Mouse (Mus musculus) forebrain, embryonic 16.5 days (tissue): ENCODE measurements around the gene Ugt1a10. TPM values are rescaled to one million over a fixed set of nuclear protein-coding genes. Genes with fewer than 3 reads are reported as not detected.

ENCODE experiments used
- ATAC-seq: fragments of 200-750 bp; cut with Nextera tagmentation; 2 replicates; pipeline ENCODE4 v1.8.0; 2017; ENCODE audit warnings: mild to moderate bottlenecking, moderate library complexity
- H3K27ac ChIP-seq: fragments of 300-500 bp; sonication (generic); 2 replicates; pipeline ENCODE4 v1.5.1; 2014; ENCODE audit warnings: low read length, control low read depth
- H3K27me3 ChIP-seq: fragments of 300-500 bp; sonication (generic); replicated peaks from 2 replicates; pipeline ENCODE4 v1.6.1; 2014; ENCODE audit warnings: low read length; ENCODE audit not compliant: control insufficient read depth, insufficient read depth
- H3K36me3 ChIP-seq: fragments of 300-500 bp; sonication (generic); 2 replicates; pipeline ENCODE4 v1.6.1; 2014; ENCODE audit not compliant: control insufficient read depth, insufficient read depth
- H3K4me1 ChIP-seq: fragments of 300-500 bp; sonication (generic); replicated peaks from 2 replicates; pipeline ENCODE4 v1.6.1; 2014; ENCODE audit warnings: low read length; ENCODE audit not compliant: control insufficient read depth, insufficient read depth
- H3K4me2 ChIP-seq: fragments of 300-500 bp; sonication (generic); 2 replicates; pipeline ENCODE4 v1.6.1; 2014; ENCODE audit warnings: mild to moderate bottlenecking, low read length, control low read depth
- H3K4me3 ChIP-seq: fragments of 300-500 bp; sonication (generic); replicated peaks from 2 replicates; pipeline ENCODE4 v1.5.1; 2014; ENCODE audit warnings: mild to moderate bottlenecking, low read length, control low read depth
- H3K9ac ChIP-seq: fragments of 300-500 bp; sonication (generic); replicated peaks from 2 replicates; pipeline ENCODE4 v1.6.1; 2014; ENCODE audit warnings: low read depth, low read length, control low read depth
- H3K9me3 ChIP-seq: fragments of 300-500 bp; sonication (generic); 2 replicates; pipeline ENCODE4 v1.6.1; 2016; ENCODE audit warnings: low read length; ENCODE audit not compliant: control insufficient read depth
- WGBS: fragments of 180-500 bp; shearing (Covaris S2); extraction: QIAGEN DNeasy Blood & Tissue Kit; methylation state at CpG from one replicate; pipeline ENCODE4 v1.1.7; 2014; 5-methylcytosine and 5-hydroxymethylcytosine counted together
- polyA plus RNA-seq: library from polyadenylated mRNA; unstranded; fragments of >200 nt; fragmentation: Nextera tagmentation; extraction: Ambion mirVana; gene quantifications from 2 replicates; pipeline ENCODE4 v1.2.1, GENCODE M21; 2015

The Ugt1a10 gene
- polyA plus RNA-seq, result not detected in 2 replicates

DNA sequence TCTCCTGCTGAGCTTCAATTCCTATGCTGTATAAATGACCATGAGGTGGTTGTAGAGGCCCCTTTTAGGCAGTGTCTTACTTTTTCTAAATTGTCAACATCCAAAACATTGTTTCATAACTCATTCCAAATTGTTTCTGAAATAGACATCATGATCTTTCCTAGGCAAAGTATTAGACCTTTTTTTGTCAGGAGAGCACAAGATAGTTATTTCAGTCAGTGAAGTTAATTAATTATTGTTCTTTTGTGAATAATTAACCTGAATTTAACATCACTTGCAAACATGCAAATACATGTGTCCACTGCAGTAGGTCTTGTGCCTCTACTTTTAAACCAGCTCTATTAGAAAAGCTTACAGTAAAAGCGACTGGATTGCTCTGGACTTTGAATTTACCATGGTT, at the start of gene Ugt1a10:
Gene Ugt1a10, plus strand, starts transcription at position 301 of the 400 bp plus-strand sequence.
- H3K27me3 ChIP-seq, result no peaks in the 10 kb centered on the region
- no peak within 1 kb of the TSS for H3K4me2 ChIP-seq
- ATAC-seq, result no peak
- WGBS, result 78% methylated on average over 1 of the region's 1 CpGs
- H3K9ac ChIP-seq, result no peak within 1 kb of the TSS
- no peaks in the 10 kb centered on the region for H3K9me3 ChIP-seq
- no peaks in the 10 kb centered on the region for H3K36me3 ChIP-seq
- no peaks in the 10 kb centered on the region for H3K4me1 ChIP-seq
- H3K4me3 ChIP-seq, result no peak within 1 kb of the TSS
- H3K27ac ChIP-seq, result no peak within 1 kb of the TSS

- Histone ChIP-seq H3K4me1 (peaks cover 15% of the 10 kb centered on the region), H3K9me3 (no peaks in the 10 kb centered on the region), H3K27me3 (no peaks in the 10 kb centered on the region), H3K36me3 (no peaks in the 10 kb centered on the region), H3K4me2 (peak overlapping the region; percentile 54), H3K9ac (peak overlapping the region; percentile 87), H3K4me3 (peak overlapping the region; percentile 69), H3K27ac (peak overlapping the region; percentile 82)
- peak; percentile 31 for ATAC-seq
- 4% methylated on average over 5 of the region's 5 CpGs for WGBS
Observed at GRCm38 (mm10) chr1:88007692-88008210, 47.4 kb upstream of the Ugt1a10 start.

DNA sequence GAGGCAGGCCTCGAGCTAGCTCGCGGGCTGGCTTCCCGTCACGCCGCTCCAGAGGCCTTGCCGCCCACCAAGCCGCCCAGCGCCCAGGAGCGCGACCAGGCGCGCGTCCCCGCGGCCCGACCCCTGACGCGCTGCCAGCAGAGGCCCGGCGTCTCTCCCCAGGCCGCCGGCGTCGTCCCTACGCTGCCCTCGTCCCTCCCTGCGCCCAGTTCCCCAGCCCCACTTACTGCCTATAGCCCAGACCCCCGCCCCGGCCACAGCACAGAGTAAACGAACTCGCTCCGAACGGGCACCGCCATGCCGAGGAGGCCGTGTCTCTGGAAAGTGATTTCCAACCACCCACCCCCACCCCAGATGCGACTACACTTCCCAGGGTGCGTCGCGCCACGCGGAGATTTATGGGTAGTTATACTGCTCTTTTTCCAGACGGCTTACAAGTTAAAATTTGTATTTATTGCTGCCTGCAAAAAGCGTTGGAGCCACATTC, 46.9 kb upstream of the Ugt1a10 start, which contains the start of gene Usp40:
Gene Usp40, minus strand, starts transcription at position 341 of the 487 bp plus-strand sequence.
- Histone ChIP-seq H3K4me1 (peaks cover 15% of the 10 kb centered on the region), H3K4me2 (peak within 1 kb of the TSS; percentile 54), H3K4me3 (peak within 1 kb of the TSS; percentile 69), H3K9ac (peak within 1 kb of the TSS; percentile 87), H3K27ac (peak within 1 kb of the TSS; percentile 82), H3K9me3 (no peaks in the 10 kb centered on the region), H3K36me3 (no peaks in the 10 kb centered on the region), H3K27me3 (no peaks in the 10 kb centered on the region)
- ATAC-seq, result peak; percentile 98
- under 1% methylated on average over 44 of the region's 45 CpGs for WGBS

GRCm38 (mm10) chr1:88008735-88009134, 46.5 kb upstream of the Ugt1a10 start:
- Histone ChIP-seq H3K36me3 (no peaks in the 10 kb centered on the region), H3K9ac (peak overlapping the region; percentile 4), H3K4me2 (peak overlapping the region; percentile 31), H3K4me3 (peak overlapping the region; percentile 69), H3K27ac (no peak overlapping the region), H3K4me1 (peaks cover 15% of the 10 kb centered on the region), H3K27me3 (no peaks in the 10 kb centered on the region), H3K9me3 (no peaks in the 10 kb centered on the region)
- ATAC-seq, result peak; percentile 44
- 45% methylated on average over 4 of the region's 4 CpGs for WGBS

- Histone ChIP-seq H3K4me2 (no peak overlapping the region), H3K9me3 (no peaks in the 10 kb centered on the region)
- WGBS, result 86% methylated on average over 3 of the region's 3 CpGs
Observed at GRCm38 (mm10) chr1:88009521-88009920, 45.7 kb upstream of the Ugt1a10 start.

DNA sequence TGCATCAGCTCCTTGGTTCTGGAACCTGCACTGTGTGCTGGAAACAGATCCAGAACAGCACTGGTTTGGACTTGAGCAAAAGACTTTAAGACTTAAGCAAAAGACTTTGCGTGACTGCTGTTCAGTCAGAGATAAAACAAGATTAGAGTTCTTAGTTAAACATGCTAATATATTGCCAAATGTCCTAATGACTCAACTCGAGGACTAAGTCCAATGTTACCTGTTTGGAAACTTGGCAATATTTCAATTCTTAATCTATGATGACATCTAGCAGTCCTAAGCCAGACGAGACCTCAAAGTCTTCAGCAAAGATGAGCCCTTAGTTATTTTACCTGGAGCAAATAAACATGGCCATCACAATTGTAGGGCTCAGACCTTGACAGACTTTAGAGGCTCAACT, 41.5 kb upstream of the Ugt1a10 start:
- H3K9ac ChIP-seq, result no peak overlapping the region
- H3K27ac ChIP-seq, result no peak overlapping the region
- 85% methylated on average over 3 of the region's 3 CpGs for WGBS
- no peaks in the 10 kb centered on the region for H3K27me3 ChIP-seq
- peaks cover 2% of the 10 kb centered on the region; the same call in 1 of the 2 replicates for H3K4me1 ChIP-seq
- H3K4me3 ChIP-seq, result no peak overlapping the region
- no peaks in the 10 kb centered on the region for H3K36me3 ChIP-seq
- H3K9me3 ChIP-seq, result no peaks in the 10 kb centered on the region
- ATAC-seq, result no peak
- H3K4me2 ChIP-seq, result no peak overlapping the region

More at GRCm38 (mm10) chr1:88009521-88009920, 45.7 kb upstream of the Ugt1a10 start:
- H3K4me3 ChIP-seq, result no peak overlapping the region
- H3K9ac ChIP-seq, result no peak overlapping the region
- no peak for ATAC-seq
- no peaks in the 10 kb centered on the region for H3K27me3 ChIP-seq
- no peaks in the 10 kb centered on the region for H3K36me3 ChIP-seq
- H3K4me1 ChIP-seq, result peaks cover 15% of the 10 kb centered on the region
- H3K27ac ChIP-seq, result no peak overlapping the region

GRCm38 (mm10) chr1:88014194-88014593, 41.0 kb upstream of the Ugt1a10 start:
- no peaks in the 10 kb centered on the region for H3K9me3 ChIP-seq
- H3K27me3 ChIP-seq, result no peaks in the 10 kb centered on the region
- no peak overlapping the region for H3K4me3 ChIP-seq
- H3K36me3 ChIP-seq, result no peaks in the 10 kb centered on the region
- no peak overlapping the region for H3K27ac ChIP-seq
- ATAC-seq, result no peak
- 89% methylated on average over 4 of the region's 4 CpGs for WGBS
- no peak overlapping the region for H3K9ac ChIP-seq
- H3K4me1 ChIP-seq, result no peaks in the 10 kb centered on the region
- no peak overlapping the region for H3K4me2 ChIP-seq

DNA sequence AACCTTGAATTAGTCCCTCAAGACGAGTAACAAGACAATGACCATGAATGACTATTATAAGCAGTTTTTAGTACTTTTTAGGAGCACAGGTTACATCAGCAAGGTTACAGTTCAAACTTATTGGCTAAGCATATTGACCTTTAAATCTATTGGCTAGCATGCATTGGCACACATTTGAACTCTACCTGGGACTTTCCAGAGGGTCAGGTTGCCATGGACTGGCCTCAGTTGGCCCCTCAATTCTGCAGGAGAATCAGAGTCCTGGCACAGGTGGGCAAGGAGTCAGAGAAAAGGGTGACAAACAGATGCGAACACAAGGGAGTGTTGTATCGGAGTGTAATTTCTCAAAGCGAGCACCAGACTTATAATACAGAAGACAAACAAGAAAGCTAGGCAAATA, 40.5 kb upstream of the Ugt1a10 start:
- Histone ChIP-seq H3K4me3 (no peak overlapping the region), H3K36me3 (no peaks in the 10 kb centered on the region), H3K4me2 (no peak overlapping the region), H3K27me3 (no peaks in the 10 kb centered on the region), H3K27ac (no peak overlapping the region), H3K4me1 (no peaks in the 10 kb centered on the region), H3K9me3 (no peaks in the 10 kb centered on the region), H3K9ac (no peak overlapping the region)
- WGBS, result 96% methylated on average over 4 of the region's 4 CpGs
- ATAC-seq, result no peak

GRCm38 (mm10) chr1:88015371-88015770, 39.8 kb upstream of the Ugt1a10 start:
- Histone ChIP-seq H3K9me3 (no peaks in the 10 kb centered on the region), H3K4me1 (no peaks in the 10 kb centered on the region), H3K27ac (no peak overlapping the region), H3K36me3 (no peaks in the 10 kb centered on the region), H3K4me3 (no peak overlapping the region), H3K9ac (no peak overlapping the region), H3K4me2 (no peak overlapping the region), H3K27me3 (no peaks in the 10 kb centered on the region)
- no peak for ATAC-seq
- WGBS, result 89% methylated on average over 6 of the region's 6 CpGs
